Mouse (Mus musculus): ENCODE measurements at regions not wholly inside any gene's neighbourhood (a gene's known extent, or its start where the extent isn't known, plus 50 kb on each side); places are given as distances from the start of the nearest gene placed in this dataset.
A peak's percentile ranks its signal among the peaks of the same experiment; 100 is the strongest.

DNA sequence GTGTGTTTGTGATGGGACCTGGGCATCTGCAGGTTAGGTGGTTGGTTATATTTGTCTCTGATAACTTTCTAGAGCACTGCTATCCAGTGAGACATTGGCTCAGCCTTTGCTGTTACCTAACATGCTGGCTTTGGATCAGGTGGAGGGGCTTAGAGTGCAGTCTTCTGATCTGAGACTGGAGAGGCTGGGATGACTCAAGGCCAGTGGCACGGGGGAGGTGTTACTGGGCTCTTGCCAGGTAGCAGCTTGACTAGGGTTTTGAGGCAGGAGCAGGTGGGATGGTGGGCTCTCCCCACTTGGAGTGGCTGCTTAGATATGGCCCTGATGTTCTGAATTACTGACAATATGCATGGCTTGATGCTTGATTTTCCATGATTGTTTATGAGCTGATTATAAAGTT lies 236.0 kb downstream of the Zfp704 start:
- WGBS, result 52% methylated on average over 1 of the region's 1 CpGs
- H3K4me3 ChIP-seq, result no peak overlapping the region
- no peaks in the 10 kb centered on the region for H3K27me3 ChIP-seq (ENCODE audit: control insufficient read depth, insufficient read depth, low read length)
- H3K27ac ChIP-seq, result no peak overlapping the region
- no peaks in the 10 kb centered on the region for H3K4me1 ChIP-seq (ENCODE audit: control insufficient read depth, insufficient read depth, low read length)
- no peak for DNase-seq
- H3K9ac ChIP-seq (ENCODE audit: low read depth, low read length), result no peak overlapping the region
- TF ChIP-seq EP300 (IDR thresholded peaks at IDR 0.05; ENCODE audit: insufficient read depth, low read depth, low read length) (no peak), POLR2A (IDR thresholded peaks at IDR 0.05; ENCODE audit: insufficient read depth, low read depth, low read length) (no peak), CTCF (IDR thresholded peaks at IDR 0.05) (no peak)
- no peaks in the 10 kb centered on the region for H3K36me3 ChIP-seq (ENCODE audit: control insufficient read depth, insufficient read depth, low read length)
- intact Hi-C loops (cut with DNase I), result no loop called here
- H3K79me2 ChIP-seq (replicated peaks; ENCODE audit: control insufficient read depth, insufficient read depth, low read length), result no peaks in the 10 kb centered on the region

- Histone ChIP-seq H3K79me2 (replicated peaks; ENCODE audit: control insufficient read depth, insufficient read depth, low read length) (no peaks in the 10 kb centered on the region), H3K4me1 (ENCODE audit: control insufficient read depth, insufficient read depth, low read length) (no peaks in the 10 kb centered on the region), H3K36me3 (ENCODE audit: control insufficient read depth, insufficient read depth, low read length) (no peaks in the 10 kb centered on the region), H3K9ac (ENCODE audit: low read depth, low read length) (no peak overlapping the region), H3K27me3 (ENCODE audit: control insufficient read depth, insufficient read depth, low read length) (no peaks in the 10 kb centered on the region), H3K27ac (no peak overlapping the region), H3K4me3 (no peak overlapping the region)
- WGBS, result 85% methylated on average over 2 of the region's 2 CpGs
- no peak for DNase-seq
- intact Hi-C loops (cut with DNase I), result no loop called here
- TF ChIP-seq CTCF (IDR thresholded peaks at IDR 0.05) (peak; percentile 35), POLR2A (IDR thresholded peaks at IDR 0.05; ENCODE audit: insufficient read depth, low read depth, low read length) (no peak)
These were observed 239.8 kb downstream of the Zfp704 start for GRCm38 (mm10) chr3:9370096-9370495.

DNA sequence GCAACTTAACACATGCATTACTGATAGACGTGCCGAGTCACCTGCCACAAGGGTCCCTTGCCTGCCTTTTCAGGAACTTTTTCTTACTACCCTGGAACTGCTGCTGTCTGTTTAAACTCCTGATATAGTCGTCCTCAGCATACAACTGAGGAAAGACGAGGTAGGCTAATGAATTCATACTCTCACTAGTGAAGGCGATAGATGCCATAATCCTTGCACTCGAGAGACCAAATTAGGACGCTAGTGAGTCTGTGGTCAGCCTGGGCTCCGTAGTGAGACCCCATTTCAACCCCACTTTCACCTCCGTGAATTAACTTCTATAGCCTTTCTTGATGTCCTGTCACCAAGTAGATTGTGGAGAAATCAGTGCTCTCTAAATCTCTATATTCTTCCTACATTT lies 244.1 kb downstream of the Zfp704 start:
- H3K4me1 ChIP-seq (ENCODE audit: control insufficient read depth, insufficient read depth, low read length), result no peaks in the 10 kb centered on the region
- no peak for TF ChIP-seq POLR2A (IDR thresholded peaks at IDR 0.05; ENCODE audit: insufficient read depth, low read depth, low read length)
- TF ChIP-seq CTCF (IDR thresholded peaks at IDR 0.05), result no peak
- TF ChIP-seq EP300 (IDR thresholded peaks at IDR 0.05; ENCODE audit: insufficient read depth, low read depth, low read length), result no peak
- H3K36me3 ChIP-seq (ENCODE audit: control insufficient read depth, insufficient read depth, low read length), result no peaks in the 10 kb centered on the region
- no peak overlapping the region for H3K4me3 ChIP-seq
- H3K79me2 ChIP-seq (replicated peaks; ENCODE audit: control insufficient read depth, insufficient read depth, low read length), result no peaks in the 10 kb centered on the region
- H3K9ac ChIP-seq (ENCODE audit: low read depth, low read length), result no peak overlapping the region
- no peak for DNase-seq
- H3K27ac ChIP-seq, result no peak overlapping the region
- WGBS, result 85% methylated on average over 9 of the region's 9 CpGs
- H3K27me3 ChIP-seq (ENCODE audit: control insufficient read depth, insufficient read depth, low read length), result no peaks in the 10 kb centered on the region
- intact Hi-C loops (cut with DNase I), result no loop called here

DNA sequence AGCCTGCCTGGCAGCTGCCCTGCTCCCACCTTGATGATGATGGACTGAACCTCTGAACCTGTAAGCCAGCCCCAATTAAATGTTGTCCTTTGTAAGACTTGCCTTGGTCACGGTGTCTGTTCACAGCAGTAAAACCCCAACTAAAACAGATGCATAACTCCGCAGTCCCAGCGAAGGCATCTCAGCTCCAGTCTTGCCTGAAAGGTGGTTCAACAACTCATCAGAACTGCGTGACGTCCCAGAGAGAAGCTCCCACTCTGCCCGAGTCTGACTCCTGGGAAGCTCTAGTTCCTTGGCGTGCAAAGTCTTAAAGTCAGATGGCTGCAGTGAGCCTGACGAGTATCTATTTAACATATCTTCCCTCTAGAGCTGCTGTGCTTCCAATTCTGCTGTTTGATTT lies 250.7 kb downstream of the Zfp704 start:
- TF ChIP-seq POLR2A (IDR thresholded peaks at IDR 0.05; ENCODE audit: insufficient read depth, low read depth, low read length) (no peak), EP300 (IDR thresholded peaks at IDR 0.05; ENCODE audit: insufficient read depth, low read depth, low read length) (no peak), CTCF (IDR thresholded peaks at IDR 0.05) (no peak)
- no peak overlapping the region for H3K4me3 ChIP-seq
- H3K27me3 ChIP-seq (ENCODE audit: control insufficient read depth, insufficient read depth, low read length), result no peaks in the 10 kb centered on the region

DNA sequence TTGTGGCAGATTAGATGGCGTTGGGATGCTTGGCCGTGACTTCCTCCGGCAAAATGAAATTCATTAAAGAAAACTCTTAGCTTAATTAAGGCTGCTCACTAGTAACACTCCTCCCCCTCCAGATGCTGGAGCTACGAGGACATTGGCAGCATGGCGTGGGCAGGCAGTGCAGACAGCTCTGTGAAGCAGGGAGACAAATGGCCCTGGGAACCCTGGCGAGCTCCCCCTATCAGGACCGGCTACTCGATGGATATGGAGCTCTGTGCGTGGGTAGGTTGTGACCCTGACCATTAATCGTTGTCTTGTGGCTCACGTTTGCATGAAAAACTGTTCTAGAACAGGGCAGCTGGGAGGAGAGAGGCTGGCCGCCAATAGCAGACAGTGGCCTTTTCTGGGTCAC lies 251.8 kb downstream of the Zfp704 start:
- H3K4me1 ChIP-seq (ENCODE audit: control insufficient read depth, insufficient read depth, low read length), result no peaks in the 10 kb centered on the region
- intact Hi-C loops (cut with DNase I), result no loop called here
- no peaks in the 10 kb centered on the region for H3K79me2 ChIP-seq (replicated peaks; ENCODE audit: control insufficient read depth, insufficient read depth, low read length)
- H3K36me3 ChIP-seq (ENCODE audit: control insufficient read depth, insufficient read depth, low read length), result no peaks in the 10 kb centered on the region
- no peak for DNase-seq
- H3K27me3 ChIP-seq (ENCODE audit: control insufficient read depth, insufficient read depth, low read length), result no peaks in the 10 kb centered on the region
- no peak overlapping the region for H3K27ac ChIP-seq
- TF ChIP-seq EP300 (IDR thresholded peaks at IDR 0.05; ENCODE audit: insufficient read depth, low read depth, low read length), result no peak
- no peak for TF ChIP-seq POLR2A (IDR thresholded peaks at IDR 0.05; ENCODE audit: insufficient read depth, low read depth, low read length)
- TF ChIP-seq CTCF (IDR thresholded peaks at IDR 0.05), result no peak
- 63% methylated on average over 12 of the region's 12 CpGs for WGBS
- no peak overlapping the region for H3K4me3 ChIP-seq
- no peak overlapping the region for H3K9ac ChIP-seq (ENCODE audit: low read depth, low read length)

More for the DNA sequence above, 250.7 kb downstream of the Zfp704 start:
- Histone ChIP-seq H3K79me2 (replicated peaks; ENCODE audit: control insufficient read depth, insufficient read depth, low read length) (no peaks in the 10 kb centered on the region), H3K27ac (no peak overlapping the region), H3K4me1 (ENCODE audit: control insufficient read depth, insufficient read depth, low read length) (no peaks in the 10 kb centered on the region), H3K9ac (ENCODE audit: low read depth, low read length) (no peak overlapping the region), H3K36me3 (ENCODE audit: control insufficient read depth, insufficient read depth, low read length) (no peaks in the 10 kb centered on the region)
- intact Hi-C loops (cut with DNase I), result no loop called here
- 95% methylated on average over 8 of the region's 8 CpGs for WGBS
- no peak for DNase-seq

- no peaks in the 10 kb centered on the region for H3K79me2 ChIP-seq (replicated peaks; ENCODE audit: control insufficient read depth, insufficient read depth, low read length)
- H3K36me3 ChIP-seq (ENCODE audit: control insufficient read depth, insufficient read depth, low read length), result no peaks in the 10 kb centered on the region
- H3K9ac ChIP-seq (ENCODE audit: low read depth, low read length), result no peak overlapping the region
- 90% methylated on average over 2 of the region's 2 CpGs for WGBS
- TF ChIP-seq EP300 (IDR thresholded peaks at IDR 0.05; ENCODE audit: insufficient read depth, low read depth, low read length) (no peak), POLR2A (IDR thresholded peaks at IDR 0.05; ENCODE audit: insufficient read depth, low read depth, low read length) (no peak), CTCF (IDR thresholded peaks at IDR 0.05) (no peak)
- H3K27ac ChIP-seq, result no peak overlapping the region
- H3K4me1 ChIP-seq (ENCODE audit: control insufficient read depth, insufficient read depth, low read length), result no peaks in the 10 kb centered on the region
- no peak for DNase-seq
- H3K4me3 ChIP-seq, result no peak overlapping the region
- intact Hi-C loops (cut with DNase I), result no loop called here
- H3K27me3 ChIP-seq (ENCODE audit: control insufficient read depth, insufficient read depth, low read length), result no peaks in the 10 kb centered on the region
These were observed 252.2 kb downstream of the Zfp704 start for GRCm38 (mm10) chr3:9357639-9358038.

Measured in heart, adult 2 months (tissue).